Mouse (Mus musculus): ENCODE results near the gene Dnase1.

DNA sequence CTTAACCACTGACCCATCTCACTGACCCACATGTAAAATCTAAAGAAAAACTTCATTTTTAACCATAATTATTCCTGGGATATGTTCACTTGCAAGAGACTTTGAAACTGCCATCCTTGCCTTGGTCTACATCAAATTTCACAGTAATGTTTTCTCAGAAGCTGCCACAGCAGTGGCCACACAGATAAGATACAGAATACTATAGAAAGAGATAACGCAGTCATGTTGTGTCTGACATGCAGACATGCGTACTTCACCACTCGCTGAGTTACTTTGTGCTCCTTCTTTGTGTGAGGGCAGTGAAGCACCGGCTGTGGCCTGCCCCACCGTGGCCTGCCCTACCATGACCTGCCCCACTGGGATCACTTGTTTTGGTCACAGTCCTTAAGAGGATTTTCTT, 2.8 kb upstream of the Dnase1 start:
- TF ChIP-seq CTCF (conservative IDR thresholded peaks at IDR 0.05; ENCODE audit: low read length) (no peak), NANOG (IDR thresholded peaks at IDR 0.05; ENCODE audit: borderline replicate concordance, low read length) (no peak)
